Mouse (Mus musculus): ENCODE measurements around the gene Slc29a2. TPM values are rescaled to one million over a fixed set of nuclear protein-coding genes. Genes with fewer than 3 reads are reported as not detected.

Slc29a2 gene
- polyA plus RNA-seq, 1 experiment from 2014 or later: 11.1 TPM

GRCm38 (mm10) chr19:5050047-5050905 lies 26.6 kb downstream of the Slc29a2 start, which contains the start of gene Rin1:
Gene Rin1 (plus strand): TSS chr19:5050481.
- peak within 1 kb of the TSS; percentile 13 for H3K27ac ChIP-seq
- 16% methylated on average over 14 of the region's 14 CpGs for WGBS
- H3K9ac ChIP-seq: peak within 1 kb of the TSS; percentile 21
- H3K36me3 ChIP-seq: peaks cover 29% of the 10 kb centered on the region; the same call in 1 of the 2 replicates
- H3K4me2 ChIP-seq: peak within 1 kb of the TSS; percentile 51
- H3K27me3 ChIP-seq: peaks cover 23% of the 10 kb centered on the region
- peak; percentile 45 for ATAC-seq (replicated peaks; ENCODE audit: insufficient number of reproducible peaks, insufficient read depth, low FRiP score, low read depth)
- peak within 1 kb of the TSS; percentile 31 for H3K4me3 ChIP-seq
- H3K4me1 ChIP-seq (replicated peaks): peaks cover 28% of the 10 kb centered on the region
- no peaks in the 10 kb centered on the region for H3K9me3 ChIP-seq (replicated peaks)

GRCm38 (mm10) chr19:5051031-5051430 lies 27.4 kb downstream of the Slc29a2 start:
- Histone ChIP-seq H3K36me3 (peaks cover 29% of the 10 kb centered on the region; the same call in 1 of the 2 replicates), H3K4me2 (peak overlapping the region; percentile 51), H3K9ac (peak overlapping the region; percentile 8; the same call in 1 of the 2 replicates), H3K4me1 (replicated peaks) (peaks cover 28% of the 10 kb centered on the region), H3K9me3 (replicated peaks) (no peaks in the 10 kb centered on the region), H3K27ac (peak overlapping the region; percentile 13; the same call in 1 of the 2 replicates), H3K27me3 (peaks cover 23% of the 10 kb centered on the region), H3K4me3 (peak overlapping the region; percentile 31)
- 10% methylated on average over 17 of the region's 17 CpGs for WGBS
- ATAC-seq (replicated peaks; ENCODE audit: insufficient number of reproducible peaks, insufficient read depth, low FRiP score, low read depth): peak; percentile 33; the same call in 1 of the 2 replicates

DNA sequence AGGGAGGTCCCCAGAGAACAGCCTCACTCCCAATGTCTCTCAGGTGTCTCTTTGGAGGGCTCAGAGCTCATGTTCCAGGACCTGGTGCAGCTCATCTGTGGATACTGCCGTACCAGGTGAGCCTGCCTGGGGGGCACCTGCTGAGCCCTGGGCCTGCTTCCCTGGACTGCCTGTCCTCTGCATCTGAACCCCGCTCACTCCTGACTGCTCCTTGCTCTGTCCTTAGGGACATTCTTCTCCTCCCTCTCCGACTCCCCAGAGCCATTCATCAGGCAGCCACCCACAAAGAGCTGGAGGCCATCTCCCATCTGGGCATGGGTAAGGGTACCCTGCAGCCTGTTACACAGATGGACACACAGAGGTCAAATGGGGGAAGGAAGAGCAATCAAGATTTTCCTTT lies 27.9 kb downstream of the Slc29a2 start:
- WGBS: 45% methylated on average over 3 of the region's 3 CpGs
- peaks cover 31% of the 10 kb centered on the region for H3K4me1 ChIP-seq (replicated peaks)
- H3K9ac ChIP-seq: 0 out of 2 replicates have a peak overlapping the region, but pooled peaks have one; percentile 8

GRCm38 (mm10) chr19:5052166-5052822 lies 28.6 kb downstream of the Slc29a2 start:
- no peak overlapping the region for H3K9ac ChIP-seq
- peak overlapping the region; percentile 51 for H3K4me2 ChIP-seq
- 36% methylated on average over 25 of the region's 25 CpGs for WGBS
- no peak for ATAC-seq (replicated peaks; ENCODE audit: insufficient number of reproducible peaks, insufficient read depth, low FRiP score, low read depth)
- no peak overlapping the region for H3K27ac ChIP-seq
- H3K9me3 ChIP-seq (replicated peaks): no peaks in the 10 kb centered on the region
- peaks cover 23% of the 10 kb centered on the region for H3K27me3 ChIP-seq
- H3K36me3 ChIP-seq: peaks cover 19% of the 10 kb centered on the region; the same call in 1 of the 2 replicates
- peaks cover 31% of the 10 kb centered on the region for H3K4me1 ChIP-seq (replicated peaks)
- 0 out of 2 replicates have a peak overlapping the region, but pooled peaks have one; percentile 31 for H3K4me3 ChIP-seq

More for the DNA sequence above, 27.9 kb downstream of the Slc29a2 start:
- H3K4me2 ChIP-seq: peak overlapping the region; percentile 51
- 0 out of 2 replicates have a peak overlapping the region, but pooled peaks have one; percentile 13 for H3K27ac ChIP-seq
- peaks cover 27% of the 10 kb centered on the region; the same call in 1 of the 2 replicates for H3K36me3 ChIP-seq
- no peak for ATAC-seq (replicated peaks; ENCODE audit: insufficient number of reproducible peaks, insufficient read depth, low FRiP score, low read depth)
- H3K27me3 ChIP-seq: peaks cover 23% of the 10 kb centered on the region
- peak overlapping the region; percentile 31 for H3K4me3 ChIP-seq
- no peaks in the 10 kb centered on the region for H3K9me3 ChIP-seq (replicated peaks)

- peaks cover 15% of the 10 kb centered on the region; the same call in 1 of the 2 replicates for H3K36me3 ChIP-seq
- WGBS: 67% methylated on average over 17 of the region's 17 CpGs
- peaks cover 31% of the 10 kb centered on the region for H3K4me1 ChIP-seq (replicated peaks)
- H3K9me3 ChIP-seq (replicated peaks): no peaks in the 10 kb centered on the region
- H3K9ac ChIP-seq: no peak overlapping the region
- ATAC-seq (replicated peaks; ENCODE audit: insufficient number of reproducible peaks, insufficient read depth, low FRiP score, low read depth): no peak
- no peak overlapping the region for H3K4me2 ChIP-seq
- H3K27me3 ChIP-seq: peaks cover 23% of the 10 kb centered on the region
- no peak overlapping the region for H3K27ac ChIP-seq
- H3K4me3 ChIP-seq: no peak overlapping the region
These were observed 29.2 kb downstream of the Slc29a2 start for GRCm38 (mm10) chr19:5052853-5053252.

DNA sequence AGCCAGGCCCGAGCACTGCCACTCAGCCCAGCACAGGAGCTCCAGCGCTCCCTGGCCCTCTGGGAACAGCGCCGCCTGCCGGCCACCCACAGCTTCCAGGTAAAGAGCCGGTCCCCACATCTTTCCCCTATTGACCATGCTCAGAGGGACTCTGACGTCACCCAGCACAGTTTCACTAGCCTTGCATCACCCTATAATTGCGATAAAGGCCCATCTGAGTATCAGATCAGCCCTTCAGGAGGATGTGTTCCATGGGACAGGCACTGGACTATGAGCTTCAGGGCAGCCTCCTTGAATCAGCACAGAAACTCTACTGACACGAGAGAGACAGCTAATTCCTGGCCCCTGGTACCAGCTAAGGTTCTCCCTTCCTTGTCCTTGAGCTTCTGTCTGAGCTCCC lies 30.2 kb downstream of the Slc29a2 start:
- Histone ChIP-seq H3K36me3 (peaks cover 6% of the 10 kb centered on the region; the same call in 1 of the 2 replicates), H3K27ac (no peak overlapping the region), H3K4me3 (no peak overlapping the region), H3K27me3 (peaks cover 23% of the 10 kb centered on the region), H3K9ac (no peak overlapping the region), H3K4me1 (replicated peaks) (peaks cover 40% of the 10 kb centered on the region), H3K4me2 (no peak overlapping the region), H3K9me3 (replicated peaks) (no peaks in the 10 kb centered on the region)
- WGBS: 23% methylated on average over 9 of the region's 9 CpGs
- no peak for ATAC-seq (replicated peaks; ENCODE audit: insufficient number of reproducible peaks, insufficient read depth, low FRiP score, low read depth)

- no peaks in the 10 kb centered on the region for H3K9me3 ChIP-seq (replicated peaks)
- no peak overlapping the region for H3K9ac ChIP-seq
- no peak for ATAC-seq (replicated peaks; ENCODE audit: insufficient number of reproducible peaks, insufficient read depth, low FRiP score, low read depth)
- H3K4me3 ChIP-seq: no peak overlapping the region
- peaks cover 23% of the 10 kb centered on the region for H3K27me3 ChIP-seq
- no peak overlapping the region for H3K4me2 ChIP-seq
- H3K36me3 ChIP-seq: no peaks in the 10 kb centered on the region
- H3K27ac ChIP-seq: no peak overlapping the region
- 10% methylated on average over 6 of the region's 6 CpGs for WGBS
- peaks cover 45% of the 10 kb centered on the region for H3K4me1 ChIP-seq (replicated peaks)
These were observed 32.6 kb downstream of the Slc29a2 start for GRCm38 (mm10) chr19:5056251-5056650.

- Histone ChIP-seq H3K27me3 (peaks cover 14% of the 10 kb centered on the region), H3K36me3 (no peaks in the 10 kb centered on the region), H3K9me3 (replicated peaks) (no peaks in the 10 kb centered on the region), H3K27ac (peak overlapping the region; percentile 55), H3K9ac (no peak overlapping the region), H3K4me1 (replicated peaks) (peaks cover 32% of the 10 kb centered on the region), H3K4me3 (no peak overlapping the region), H3K4me2 (no peak overlapping the region)
- no peak for ATAC-seq (replicated peaks; ENCODE audit: insufficient number of reproducible peaks, insufficient read depth, low FRiP score, low read depth)
- 26% methylated on average over 16 of the region's 16 CpGs for WGBS
These were observed 34.5 kb downstream of the Slc29a2 start for GRCm38 (mm10) chr19:5057876-5058775.

- peak overlapping the region; percentile 55 for H3K27ac ChIP-seq
- H3K4me1 ChIP-seq (replicated peaks): peaks cover 32% of the 10 kb centered on the region
- no peaks in the 10 kb centered on the region for H3K36me3 ChIP-seq
- H3K9me3 ChIP-seq (replicated peaks): no peaks in the 10 kb centered on the region
- peak; percentile 27 for ATAC-seq (replicated peaks; ENCODE audit: insufficient number of reproducible peaks, insufficient read depth, low FRiP score, low read depth)
- H3K4me3 ChIP-seq: no peak overlapping the region
- WGBS: 8% methylated on average over 10 of the region's 10 CpGs
- H3K4me2 ChIP-seq: no peak overlapping the region
- 0 out of 2 replicates have a peak overlapping the region, but pooled peaks have one; percentile 3 for H3K9ac ChIP-seq
- peaks cover 5% of the 10 kb centered on the region; the same call in 1 of the 2 replicates for H3K27me3 ChIP-seq
These were observed 35.4 kb downstream of the Slc29a2 start for GRCm38 (mm10) chr19:5058801-5059771.
